Mouse (Mus musculus): ENCODE data around the gene Arrdc2. TPM values are rescaled to one million over a fixed set of nuclear protein-coding genes. Genes with fewer than 3 reads are reported as not detected.

Gene Arrdc2
- polyA plus RNA-seq, 1 experiment from 2014 or later: 8.3 TPM

DNA sequence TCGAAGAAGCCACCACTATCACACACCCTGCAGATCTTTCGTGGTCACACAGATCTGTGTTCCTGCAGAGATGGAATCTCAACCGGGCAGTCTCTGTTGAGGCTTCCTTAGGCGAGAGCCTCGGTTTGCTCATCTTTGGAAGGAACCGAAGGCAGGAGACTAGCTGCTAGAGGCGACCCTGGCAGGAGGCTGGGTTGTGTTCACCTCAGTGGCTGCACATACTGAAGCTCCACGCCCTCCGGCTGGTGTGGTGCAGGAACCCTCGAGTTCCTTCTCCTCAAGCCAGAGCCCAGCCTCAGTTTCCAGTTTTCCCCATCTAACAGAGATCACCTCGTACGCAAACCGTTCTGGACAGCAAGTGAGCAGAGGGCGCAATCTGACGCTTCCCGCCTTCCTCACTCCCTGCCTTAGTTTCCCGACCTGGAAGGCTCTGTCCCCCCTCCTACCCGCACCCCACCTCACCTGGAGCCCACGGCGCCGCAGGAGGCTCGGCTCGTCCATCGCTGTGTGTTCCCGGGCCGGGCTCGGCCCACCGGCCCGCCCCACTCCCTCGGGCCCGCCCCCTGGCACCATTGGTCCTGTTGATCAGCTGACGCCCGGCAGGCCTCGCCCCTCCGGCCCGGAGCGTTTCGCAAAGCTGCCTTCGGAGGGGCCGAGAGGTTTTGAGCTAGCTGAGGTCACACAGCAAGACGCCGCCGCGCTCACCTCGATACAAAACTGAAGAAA is 34.9 kb downstream of the Arrdc2 start, which contains the start of gene Mast3:
TSS of gene Mast3 (minus strand) at position 574 of the 726 bp plus-strand sequence.
- Histone ChIP-seq H3K9ac (ENCODE audit: low read depth, low read length) (peak within 1 kb of the TSS; percentile 65), H3K9me3 (ENCODE audit: control insufficient read depth, low read length) (no peaks in the 10 kb centered on the region), H3K4me2 (ENCODE audit: low read depth, low read length) (peak within 1 kb of the TSS; percentile 95), H3K4me1 (ENCODE audit: control insufficient read depth, insufficient read depth, low read length) (peaks cover 18% of the 10 kb centered on the region), H3K36me3 (ENCODE audit: control insufficient read depth, insufficient read depth, low read length) (no peaks in the 10 kb centered on the region), H3K27ac (ENCODE audit: low read length) (peak within 1 kb of the TSS; percentile 23; the same call in 1 of the 2 replicates), H3K27me3 (replicated peaks; ENCODE audit: control insufficient read depth, insufficient read depth, low read length) (peaks cover 7% of the 10 kb centered on the region), H3K4me3 (ENCODE audit: low read length) (peak within 1 kb of the TSS; percentile 60)
- WGBS: 1% methylated on average over 43 of the region's 45 CpGs
- peak; percentile 91 for ATAC-seq

DNA sequence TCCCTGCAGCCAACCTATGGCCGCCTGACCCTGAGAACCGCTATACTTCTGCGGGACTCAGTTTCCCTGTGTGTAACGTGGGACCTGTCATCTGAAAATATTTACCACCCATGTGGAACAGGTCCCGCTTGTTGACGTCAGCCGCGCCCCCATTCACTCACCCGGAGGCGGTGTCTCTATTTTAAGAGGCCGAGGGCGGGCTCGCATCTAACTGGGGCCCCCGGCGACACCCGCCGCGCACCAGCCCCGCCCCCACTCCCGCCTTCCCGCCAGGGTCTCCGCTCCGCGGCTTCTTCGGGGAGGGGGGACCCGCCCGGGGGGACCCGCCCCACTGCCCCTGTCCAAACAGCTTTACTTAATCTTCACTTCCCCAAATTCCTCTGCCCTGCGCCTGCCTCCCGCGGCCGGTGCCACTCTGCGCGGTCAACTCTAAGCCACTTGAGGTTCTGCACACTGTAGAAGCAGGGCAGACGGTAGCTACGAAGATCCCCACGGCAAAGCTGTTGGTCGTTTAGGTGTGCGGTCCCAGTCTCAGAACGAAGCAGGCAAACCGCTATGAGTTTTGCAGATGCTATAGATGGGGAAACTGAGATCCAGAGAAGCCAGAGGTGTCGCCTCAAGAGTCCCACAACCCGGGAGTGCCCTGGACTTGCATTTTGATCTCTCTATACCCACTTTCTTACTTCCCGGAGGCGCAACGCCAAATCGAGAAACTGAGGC is 35.6 kb downstream of the Arrdc2 start:
- Histone ChIP-seq H3K9ac (ENCODE audit: low read depth, low read length) (peak overlapping the region; percentile 65), H3K9me3 (ENCODE audit: control insufficient read depth, low read length) (no peaks in the 10 kb centered on the region), H3K4me3 (ENCODE audit: low read length) (peak overlapping the region; percentile 60), H3K27me3 (replicated peaks; ENCODE audit: control insufficient read depth, insufficient read depth, low read length) (peaks cover 7% of the 10 kb centered on the region), H3K4me2 (ENCODE audit: low read depth, low read length) (peak overlapping the region; percentile 95), H3K4me1 (ENCODE audit: control insufficient read depth, insufficient read depth, low read length) (peaks cover 18% of the 10 kb centered on the region), H3K36me3 (ENCODE audit: control insufficient read depth, insufficient read depth, low read length) (no peaks in the 10 kb centered on the region), H3K27ac (ENCODE audit: low read length) (0 out of 2 replicates have a peak overlapping the region, but pooled peaks have one; percentile 23)
- 1% methylated on average over 47 of the region's 47 CpGs for WGBS
- ATAC-seq: no peak

DNA sequence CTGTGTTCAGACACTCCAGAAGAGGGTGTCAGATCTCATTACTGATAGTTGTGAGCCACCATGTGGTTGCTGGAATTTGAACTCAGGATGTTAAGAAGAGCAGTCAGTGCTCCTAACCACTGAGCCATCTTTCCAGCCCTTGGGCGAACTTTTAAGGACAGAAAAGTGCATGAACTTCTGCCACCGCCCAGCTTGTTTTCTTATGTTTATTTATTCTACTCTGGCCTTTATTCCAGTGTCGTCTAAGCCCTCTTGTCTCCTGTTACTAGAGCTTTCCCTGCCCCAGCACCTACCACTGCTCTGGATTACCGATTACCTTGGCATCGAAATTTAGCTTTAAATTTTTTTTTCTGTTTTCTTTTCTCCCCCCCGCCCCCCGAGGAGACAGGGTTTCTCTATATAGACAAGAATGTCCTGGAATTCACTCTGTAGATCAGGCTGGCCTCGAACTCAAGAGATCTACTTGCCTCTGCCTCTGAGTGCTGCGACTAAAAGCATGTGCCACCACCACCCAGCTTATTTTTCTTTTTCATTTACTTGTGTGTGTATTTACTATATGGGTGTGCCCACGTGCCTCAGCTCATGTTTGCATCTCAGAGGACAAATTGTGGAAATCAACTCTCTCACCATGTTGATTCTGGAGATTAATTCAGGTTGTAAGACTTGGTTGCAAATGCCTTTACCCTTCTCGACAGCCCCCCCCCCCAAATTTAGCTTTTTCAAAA is 36.6 kb downstream of the Arrdc2 start:
- Histone ChIP-seq H3K4me3 (ENCODE audit: low read length) (no peak overlapping the region), H3K4me1 (ENCODE audit: control insufficient read depth, insufficient read depth, low read length) (peaks cover 27% of the 10 kb centered on the region), H3K27ac (ENCODE audit: low read length) (no peak overlapping the region), H3K36me3 (ENCODE audit: control insufficient read depth, insufficient read depth, low read length) (no peaks in the 10 kb centered on the region), H3K9me3 (ENCODE audit: control insufficient read depth, low read length) (no peaks in the 10 kb centered on the region), H3K27me3 (replicated peaks; ENCODE audit: control insufficient read depth, insufficient read depth, low read length) (peaks cover 9% of the 10 kb centered on the region), H3K4me2 (ENCODE audit: low read depth, low read length) (no peak overlapping the region), H3K9ac (ENCODE audit: low read depth, low read length) (no peak overlapping the region)
- 64% methylated on average over 11 of the region's 11 CpGs for WGBS
- ATAC-seq: no peak

DNA sequence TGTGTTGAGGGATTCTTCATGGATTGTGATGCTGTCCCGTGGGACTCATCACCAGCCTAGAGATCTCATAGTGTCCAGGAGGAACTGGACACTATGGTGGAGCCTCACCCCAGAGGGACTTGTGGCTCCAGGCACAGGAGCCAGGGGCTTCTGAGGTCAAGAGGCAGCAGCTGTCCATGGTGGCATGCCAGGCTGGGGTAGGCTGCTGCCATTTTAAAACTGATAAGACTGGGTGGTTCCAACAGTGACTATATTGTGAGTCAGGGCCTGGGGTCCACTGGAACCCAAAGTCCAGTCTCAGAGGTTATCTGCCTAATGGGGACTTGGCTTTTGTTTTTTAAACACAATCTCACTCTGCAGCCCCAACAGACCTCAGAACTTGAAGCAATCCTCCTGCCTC is 37.7 kb downstream of the Arrdc2 start:
- 84% methylated on average over 1 of the region's 1 CpGs for WGBS
- no peaks in the 10 kb centered on the region for H3K36me3 ChIP-seq (ENCODE audit: control insufficient read depth, insufficient read depth, low read length)
- H3K9ac ChIP-seq (ENCODE audit: low read depth, low read length): no peak overlapping the region
- no peaks in the 10 kb centered on the region for H3K9me3 ChIP-seq (ENCODE audit: control insufficient read depth, low read length)
- H3K4me2 ChIP-seq (ENCODE audit: low read depth, low read length): no peak overlapping the region
- no peak for ATAC-seq
- peaks cover 9% of the 10 kb centered on the region for H3K27me3 ChIP-seq (replicated peaks; ENCODE audit: control insufficient read depth, insufficient read depth, low read length)
- no peak overlapping the region for H3K4me3 ChIP-seq (ENCODE audit: low read length)
- H3K4me1 ChIP-seq (ENCODE audit: control insufficient read depth, insufficient read depth, low read length): peaks cover 30% of the 10 kb centered on the region
- no peak overlapping the region for H3K27ac ChIP-seq (ENCODE audit: low read length)

DNA sequence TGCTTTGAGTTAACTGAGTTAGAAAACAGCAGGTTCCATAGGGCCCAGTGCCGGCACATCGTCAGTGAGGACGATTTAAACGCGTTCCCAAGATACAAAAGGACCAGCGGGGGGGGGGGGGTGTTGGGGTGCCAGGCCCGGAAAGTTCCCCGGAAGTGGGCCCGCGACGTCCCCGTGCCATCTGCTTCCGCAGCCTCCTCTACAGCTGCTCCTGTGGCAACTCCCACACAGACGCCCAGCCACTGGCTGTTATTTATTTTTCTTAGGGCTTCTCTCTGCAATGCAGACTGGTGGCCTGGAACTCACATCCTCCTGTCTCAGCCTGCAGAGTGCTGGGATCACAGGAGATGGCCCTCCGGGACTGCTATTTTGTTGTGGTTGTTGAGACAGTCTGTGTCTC is 38.4 kb downstream of the Arrdc2 start:
- Histone ChIP-seq H3K27ac (ENCODE audit: low read length) (no peak overlapping the region), H3K36me3 (ENCODE audit: control insufficient read depth, insufficient read depth, low read length) (no peaks in the 10 kb centered on the region), H3K4me1 (ENCODE audit: control insufficient read depth, insufficient read depth, low read length) (peaks cover 30% of the 10 kb centered on the region), H3K9me3 (ENCODE audit: control insufficient read depth, low read length) (no peaks in the 10 kb centered on the region), H3K27me3 (replicated peaks; ENCODE audit: control insufficient read depth, insufficient read depth, low read length) (peaks cover 9% of the 10 kb centered on the region), H3K9ac (ENCODE audit: low read depth, low read length) (no peak overlapping the region), H3K4me2 (ENCODE audit: low read depth, low read length) (no peak overlapping the region), H3K4me3 (ENCODE audit: low read length) (no peak overlapping the region)
- ATAC-seq: no peak
- WGBS: 25% methylated on average over 15 of the region's 15 CpGs

DNA sequence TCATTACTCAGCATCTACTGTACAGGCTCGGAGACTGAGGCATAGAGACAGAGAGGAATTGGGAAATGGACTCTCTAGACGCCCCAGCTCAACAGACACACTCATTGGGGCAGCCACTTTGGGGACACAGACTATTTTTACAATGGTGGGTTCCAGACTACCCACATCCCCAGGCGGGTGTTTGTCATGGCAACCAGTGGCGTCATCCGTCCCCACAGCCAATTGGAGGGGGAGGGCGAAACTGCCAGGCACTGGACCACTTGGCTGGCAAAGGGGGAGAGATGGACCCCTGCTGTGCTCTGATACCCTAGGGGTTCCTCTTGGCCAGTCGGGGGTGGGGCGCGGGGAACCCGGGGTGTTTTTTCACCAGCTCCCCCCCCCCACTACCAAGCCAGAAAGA is 38.9 kb downstream of the Arrdc2 start:
- H3K4me2 ChIP-seq (ENCODE audit: low read depth, low read length): no peak overlapping the region
- peaks cover 32% of the 10 kb centered on the region for H3K4me1 ChIP-seq (ENCODE audit: control insufficient read depth, insufficient read depth, low read length)
- ATAC-seq: no peak
- H3K27me3 ChIP-seq (replicated peaks; ENCODE audit: control insufficient read depth, insufficient read depth, low read length): peaks cover 9% of the 10 kb centered on the region
- no peak overlapping the region for H3K4me3 ChIP-seq (ENCODE audit: low read length)
- 63% methylated on average over 10 of the region's 10 CpGs for whole genome bisulfite sequencing
- H3K27ac ChIP-seq (ENCODE audit: low read length): no peak overlapping the region
- H3K9me3 ChIP-seq (ENCODE audit: control insufficient read depth, low read length): no peaks in the 10 kb centered on the region
- H3K9ac ChIP-seq (ENCODE audit: low read depth, low read length): no peak overlapping the region
- no peaks in the 10 kb centered on the region for H3K36me3 ChIP-seq (ENCODE audit: control insufficient read depth, insufficient read depth, low read length)

DNA sequence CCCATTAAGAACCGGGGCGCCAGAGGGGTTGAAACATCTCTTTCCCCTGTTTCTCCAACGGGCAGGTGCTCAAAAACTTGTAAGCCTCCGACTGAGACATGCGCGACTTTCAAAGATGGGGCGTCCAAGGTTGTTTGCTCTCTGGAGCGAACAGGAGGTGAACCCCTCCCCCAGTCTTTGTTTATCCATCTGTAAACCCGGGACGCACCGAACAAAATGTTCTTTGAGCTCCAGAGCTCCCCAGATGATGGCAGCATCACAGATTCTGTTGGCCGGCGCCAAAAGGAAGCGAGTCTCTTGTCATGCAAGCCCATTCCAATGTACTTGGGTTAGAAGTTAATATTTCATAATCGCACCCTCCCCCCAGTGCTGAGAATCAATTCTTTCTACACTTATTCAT is 41.2 kb downstream of the Arrdc2 start:
- no peak for ATAC-seq
- no peaks in the 10 kb centered on the region for H3K36me3 ChIP-seq (ENCODE audit: control insufficient read depth, insufficient read depth, low read length)
- H3K4me1 ChIP-seq (ENCODE audit: control insufficient read depth, insufficient read depth, low read length): peaks cover 32% of the 10 kb centered on the region
- H3K9ac ChIP-seq (ENCODE audit: low read depth, low read length): peak overlapping the region; percentile 89
- 0 out of 2 replicates have a peak, but pooled peaks cover 2% of the 10 kb centered on the region for H3K27me3 ChIP-seq (replicated peaks; ENCODE audit: control insufficient read depth, insufficient read depth, low read length)
- H3K4me3 ChIP-seq (ENCODE audit: low read length): peak overlapping the region; percentile 70
- peak overlapping the region; percentile 92 for H3K27ac ChIP-seq (ENCODE audit: low read length)
- H3K9me3 ChIP-seq (ENCODE audit: control insufficient read depth, low read length): no peaks in the 10 kb centered on the region
- H3K4me2 ChIP-seq (ENCODE audit: low read depth, low read length): peak overlapping the region; percentile 93
- WGBS: 11% methylated on average over 15 of the region's 15 CpGs

DNA sequence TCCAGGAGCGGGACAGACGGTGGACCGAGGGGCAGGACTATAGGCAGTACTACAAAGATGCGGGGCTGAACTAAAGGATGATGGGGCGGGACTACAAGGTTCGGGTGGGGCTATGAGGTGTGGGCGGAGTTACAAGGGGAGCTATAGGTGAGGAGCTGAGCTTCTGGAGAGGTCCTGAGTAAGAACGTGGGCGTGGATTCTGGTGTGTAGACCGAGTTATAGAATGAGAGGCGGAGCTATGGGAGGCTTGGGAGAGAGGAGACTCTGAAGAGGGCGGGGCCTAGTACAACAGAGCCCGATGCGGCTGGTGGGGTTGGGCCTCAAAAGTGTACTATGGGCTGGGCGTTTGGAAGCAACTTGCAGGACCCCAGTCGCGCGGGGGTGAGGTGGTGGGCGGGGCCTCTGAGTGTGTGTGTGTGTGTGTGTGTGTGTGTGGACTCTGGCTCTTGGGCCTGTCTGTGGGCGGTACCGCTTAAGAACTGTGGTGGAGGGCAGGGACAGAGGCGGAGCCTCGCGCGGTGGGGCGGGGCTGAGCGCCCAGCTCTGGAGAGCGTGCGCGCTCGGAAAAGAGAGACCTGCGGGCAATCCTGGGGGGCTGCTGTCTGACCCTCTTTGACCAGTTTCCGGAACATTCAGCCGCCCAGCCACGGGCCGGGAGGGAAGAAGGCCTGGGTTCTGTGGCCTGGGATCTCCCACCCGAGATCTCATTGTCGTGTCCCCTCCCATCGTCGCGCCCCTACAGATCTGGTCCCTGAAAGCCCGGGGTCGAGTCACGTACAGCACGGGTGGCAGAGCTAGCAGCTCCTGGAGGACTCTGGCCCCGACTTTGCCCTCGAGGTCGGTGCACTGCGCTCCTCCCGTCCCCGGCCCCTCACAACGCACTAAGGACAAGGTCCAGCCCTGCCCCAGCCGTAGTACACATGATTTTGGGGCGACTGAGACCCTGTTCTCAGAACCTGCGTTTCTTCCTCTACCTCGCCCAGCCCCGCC is 42.1 kb downstream of the Arrdc2 start:
- H3K36me3 ChIP-seq (ENCODE audit: control insufficient read depth, insufficient read depth, low read length): no peaks in the 10 kb centered on the region
- peak overlapping the region; percentile 70 for H3K4me3 ChIP-seq (ENCODE audit: low read length)
- H3K9me3 ChIP-seq (ENCODE audit: control insufficient read depth, low read length): no peaks in the 10 kb centered on the region
- WGBS: 1% methylated on average over 57 of the region's 57 CpGs
- peaks cover 37% of the 10 kb centered on the region for H3K4me1 ChIP-seq (ENCODE audit: control insufficient read depth, insufficient read depth, low read length)
- H3K27ac ChIP-seq (ENCODE audit: low read length): peak overlapping the region; percentile 92
- peak overlapping the region; percentile 93 for H3K4me2 ChIP-seq (ENCODE audit: low read depth, low read length)
- peak; percentile 85 for ATAC-seq
- 0 out of 2 replicates have a peak, but pooled peaks cover 2% of the 10 kb centered on the region for H3K27me3 ChIP-seq (replicated peaks; ENCODE audit: control insufficient read depth, insufficient read depth, low read length)
- peak overlapping the region; percentile 89 for H3K9ac ChIP-seq (ENCODE audit: low read depth, low read length)
